Mouse (Mus musculus): ENCODE measurements around the gene Abhd16a. TPM values are rescaled to one million over a fixed set of nuclear protein-coding genes. Genes with fewer than 3 reads are reported as not detected.

The Abhd16a gene
- polyA plus RNA-seq, 1 experiment = 64.7 TPM

GRCm38 (mm10) chr17:35082841-35083576 lies 6.1 kb upstream of the Abhd16a start:
- H3K4me3 ChIP-seq = no peak overlapping the region
- no peaks in the 10 kb centered on the region for H3K79me2 ChIP-seq (ENCODE audit: control insufficient read depth, insufficient read depth)
- no peak overlapping the region for H3ac ChIP-seq (ENCODE audit: control insufficient read depth, insufficient read length)
- H3K4me2 ChIP-seq (ENCODE audit: low read depth) = no peak overlapping the region
- TF ChIP-seq MYOD1 (IDR thresholded peaks at IDR 0.05; ENCODE audit: control insufficient read depth in 1 of 3, insufficient read length in 2 of 3, low read depth in 2 of 3) = no peak
- no peak for TF ChIP-seq MAX (IDR thresholded peaks at IDR 0.05; ENCODE audit: low read depth)
- no peak for TF ChIP-seq REST (IDR thresholded peaks at IDR 0.05; ENCODE audit: insufficient read depth, insufficient read length)
- no peak for TF ChIP-seq POLR2AphosphoS2 (IDR thresholded peaks at IDR 0.05; ENCODE audit: insufficient read length, low read depth)
- TF ChIP-seq TCF3 (IDR thresholded peaks at IDR 0.05; ENCODE audit: insufficient read length, low read depth) = no peak
- H3K27me3 ChIP-seq (ENCODE audit: control insufficient read depth, insufficient read depth, insufficient read length) = peaks cover 13% of the 10 kb centered on the region
- H3K36me3 ChIP-seq (ENCODE audit: control insufficient read depth, insufficient read depth) = no peaks in the 10 kb centered on the region

- Histone ChIP-seq H3K4me2 (ENCODE audit: low read depth) (no peak overlapping the region), H3K36me3 (ENCODE audit: control insufficient read depth, insufficient read depth) (no peaks in the 10 kb centered on the region), H3K27me3 (ENCODE audit: control insufficient read depth, insufficient read depth, insufficient read length) (peaks cover 11% of the 10 kb centered on the region), H3K4me3 (no peak overlapping the region), H3ac (ENCODE audit: control insufficient read depth, insufficient read length) (no peak overlapping the region), H3K79me2 (ENCODE audit: control insufficient read depth, insufficient read depth) (no peaks in the 10 kb centered on the region)
- TF ChIP-seq POLR2A (IDR thresholded peaks at IDR 0.05; ENCODE audit: insufficient read length, low read depth) = no peak
- no peak for TF ChIP-seq MYOG (IDR thresholded peaks at IDR 0.05; ENCODE audit: control insufficient read depth in 1 of 3, insufficient read depth in 1 of 3, insufficient read length in 2 of 3, low read depth in 2 of 3)
- TF ChIP-seq SRF (IDR thresholded peaks at IDR 0.05; ENCODE audit: control insufficient read depth, insufficient read length, low read depth) = no peak
- no peak for TF ChIP-seq REST (IDR thresholded peaks at IDR 0.05; ENCODE audit: insufficient read depth, insufficient read length)
Observed at GRCm38 (mm10) chr17:35083929-35084497, 5.0 kb upstream of the Abhd16a start.

- Histone ChIP-seq H3ac (ENCODE audit: control insufficient read depth, insufficient read length) (no peak within 1 kb of the TSS), H3K4me2 (ENCODE audit: low read depth) (no peak within 1 kb of the TSS), H3K36me3 (ENCODE audit: control insufficient read depth, insufficient read depth) (no peaks in the 10 kb centered on the region), H3K27me3 (ENCODE audit: control insufficient read depth, insufficient read depth, insufficient read length) (peaks cover 11% of the 10 kb centered on the region), H3K4me3 (no peak within 1 kb of the TSS), H3K79me2 (ENCODE audit: control insufficient read depth, insufficient read depth) (peaks cover 7% of the 10 kb centered on the region)
- TF ChIP-seq MYOG (IDR thresholded peaks at IDR 0.05; ENCODE audit: control insufficient read depth in 1 of 3, insufficient read depth in 1 of 3, insufficient read length in 2 of 3, low read depth in 2 of 3) (no peak), POLR2A (IDR thresholded peaks at IDR 0.05; ENCODE audit: insufficient read length, low read depth) (no peak), TCF12 (IDR thresholded peaks at IDR 0.05; ENCODE audit: insufficient read depth, poor library complexity, severe bottlenecking) (no peak), E2F4 (IDR thresholded peaks at IDR 0.05; ENCODE audit: insufficient read depth) (no peak), MYOD1 (IDR thresholded peaks at IDR 0.05; ENCODE audit: control insufficient read depth in 1 of 3, insufficient read length in 2 of 3, low read depth in 2 of 3) (no peak), USF1 (IDR thresholded peaks at IDR 0.05; ENCODE audit: low read depth) (no peak), REST (IDR thresholded peaks at IDR 0.05; ENCODE audit: insufficient read depth, insufficient read length) (no peak), MAX (IDR thresholded peaks at IDR 0.05; ENCODE audit: low read depth) (no peak)
Observed at GRCm38 (mm10) chr17:35085208-35085865, 3.7 kb upstream of the Abhd16a start, which contains the start of gene Ly6g6f. TSS of gene Ly6g6f (minus strand) at chr17:35085610.

GRCm38 (mm10) chr17:35088151-35088550 lies 912 bp upstream of the Abhd16a start:
- H3K4me2 ChIP-seq (ENCODE audit: low read depth) = no peak overlapping the region
- no peak overlapping the region for H3K4me3 ChIP-seq
- peaks cover 13% of the 10 kb centered on the region for H3K79me2 ChIP-seq (ENCODE audit: control insufficient read depth, insufficient read depth)
- H3ac ChIP-seq (ENCODE audit: control insufficient read depth, insufficient read length) = no peak overlapping the region
- peaks cover 5% of the 10 kb centered on the region for H3K27me3 ChIP-seq (ENCODE audit: control insufficient read depth, insufficient read depth, insufficient read length)
- TF ChIP-seq CEBPB (IDR thresholded peaks at IDR 0.05; ENCODE audit: insufficient read depth, poor library complexity, severe bottlenecking) (no peak), TCF12 (IDR thresholded peaks at IDR 0.05; ENCODE audit: insufficient read depth, poor library complexity, severe bottlenecking) (no peak), MYOD1 (IDR thresholded peaks at IDR 0.05; ENCODE audit: control insufficient read depth in 1 of 3, insufficient read length in 2 of 3, low read depth in 2 of 3) (no peak), MYOG (IDR thresholded peaks at IDR 0.05; ENCODE audit: control insufficient read depth in 1 of 3, insufficient read depth in 1 of 3, insufficient read length in 2 of 3, low read depth in 2 of 3) (no peak), POLR2AphosphoS2 (IDR thresholded peaks at IDR 0.05; ENCODE audit: insufficient read length, low read depth) (no peak), TCF3 (IDR thresholded peaks at IDR 0.05; ENCODE audit: insufficient read length, low read depth) (no peak), REST (IDR thresholded peaks at IDR 0.05; ENCODE audit: insufficient read depth, insufficient read length) (no peak), SRF (IDR thresholded peaks at IDR 0.05; ENCODE audit: control insufficient read depth, insufficient read length, low read depth) (no peak), POLR2A (IDR thresholded peaks at IDR 0.05; ENCODE audit: insufficient read length, low read depth) (no peak), E2F4 (IDR thresholded peaks at IDR 0.05; ENCODE audit: insufficient read depth) (no peak), MAX (IDR thresholded peaks at IDR 0.05; ENCODE audit: low read depth) (no peak), USF1 (IDR thresholded peaks at IDR 0.05; ENCODE audit: low read depth) (no peak)
- H3K36me3 ChIP-seq (ENCODE audit: control insufficient read depth, insufficient read depth) = no peaks in the 10 kb centered on the region
